Mouse (Mus musculus): Measurements from ENCODE around the gene Nlgn3. TPM values are rescaled to one million over a fixed set of nuclear protein-coding genes. Genes with fewer than 3 reads are reported as not detected.

Gene Nlgn3
- polyA plus RNA-seq, 1 experiment from 2014 or later, result 25.1 TPM

GRCm38 (mm10) chrX:101268755-101269124, 30.2 kb upstream of the Nlgn3 start, which contains the start of gene Gm20489:
Gene Gm20489 (minus strand): TSS chrX:101269023.
- no peak within 1 kb of the TSS for H3K9ac ChIP-seq (ENCODE audit: low read length)
- H3K27ac ChIP-seq (ENCODE audit: low read depth, low read length), result no peak within 1 kb of the TSS
- no peak within 1 kb of the TSS for H3K4me2 ChIP-seq (ENCODE audit: low read depth)
- ATAC-seq (ENCODE audit: insufficient read depth, low FRiP score, low TSS enrichment) (no peak), DNase-seq (ENCODE audit: low spot score) (no peak)
- no peaks in the 10 kb centered on the region for H3K36me3 ChIP-seq (ENCODE audit: control insufficient read depth, insufficient read depth, low read length)
- H3K4me1 ChIP-seq (ENCODE audit: control insufficient read depth, insufficient read depth, low read length), result 0 out of 2 replicates have a peak, but pooled peaks cover 4% of the 10 kb centered on the region
- 51% methylated on average over 3 of the region's 3 CpGs for WGBS
- no peaks in the 10 kb centered on the region for H3K27me3 ChIP-seq (ENCODE audit: control insufficient read depth, insufficient read depth, low read length)
- no peaks in the 10 kb centered on the region for H3K9me3 ChIP-seq (ENCODE audit: control insufficient read depth, low read length)
- H3K4me3 ChIP-seq (ENCODE audit: low read depth, low read length), result no peak within 1 kb of the TSS

DNA sequence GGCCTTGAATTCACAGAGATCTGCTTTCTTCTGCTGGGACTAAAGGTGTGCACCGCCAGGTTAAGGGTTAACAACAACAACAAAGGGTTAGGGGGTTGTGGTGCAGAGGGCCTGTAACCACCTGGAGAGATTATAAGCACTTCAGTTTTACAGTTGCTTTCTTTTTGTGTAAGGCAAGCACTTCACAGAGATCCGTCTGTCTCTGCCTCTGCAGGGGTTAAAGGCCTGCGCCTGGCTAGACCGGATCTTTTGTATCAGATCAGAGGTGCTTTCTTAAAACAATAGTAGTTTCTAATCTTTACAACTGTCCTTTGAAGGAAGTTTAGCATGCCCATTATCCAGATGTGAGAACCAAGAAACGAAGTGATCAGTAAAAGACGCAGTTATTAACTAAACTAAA, 25.6 kb upstream of the Nlgn3 start:
- 21% methylated on average over 6 of the region's 6 CpGs for WGBS
- Histone ChIP-seq H3K36me3 (ENCODE audit: control insufficient read depth, insufficient read depth, low read length) (no peaks in the 10 kb centered on the region), H3K27me3 (ENCODE audit: control insufficient read depth, insufficient read depth, low read length) (no peaks in the 10 kb centered on the region), H3K27ac (ENCODE audit: low read depth, low read length) (0 out of 2 replicates have a peak overlapping the region, but pooled peaks have one; percentile 34), H3K4me2 (ENCODE audit: low read depth) (peak overlapping the region; percentile 28; the same call in 1 of the 2 replicates), H3K9ac (ENCODE audit: low read length) (no peak overlapping the region; the same call in 1 of the 2 replicates), H3K9me3 (ENCODE audit: control insufficient read depth, low read length) (no peaks in the 10 kb centered on the region), H3K4me1 (ENCODE audit: control insufficient read depth, insufficient read depth, low read length) (no peaks in the 10 kb centered on the region), H3K4me3 (ENCODE audit: low read depth, low read length) (no peak overlapping the region; the same call in 1 of the 2 replicates)
- DNase-seq (ENCODE audit: low spot score), result no peak
- ATAC-seq (ENCODE audit: insufficient read depth, low FRiP score, low TSS enrichment), result peak; percentile 13; the same call in 1 of the 2 replicates

GRCm38 (mm10) chrX:101273875-101274738, 24.9 kb upstream of the Nlgn3 start, which contains the start of gene Med12:
Gene Med12 (plus strand): TSS chrX:101274030.
- H3K9ac ChIP-seq (ENCODE audit: low read length), result peak within 1 kb of the TSS; percentile 69
- no peaks in the 10 kb centered on the region for H3K4me1 ChIP-seq (ENCODE audit: control insufficient read depth, insufficient read depth, low read length)
- peak within 1 kb of the TSS; percentile 48 for H3K4me3 ChIP-seq (ENCODE audit: low read depth, low read length)
- ATAC-seq (ENCODE audit: insufficient read depth, low FRiP score, low TSS enrichment) (peak; percentile 97), DNase-seq (ENCODE audit: low spot score) (peak; percentile 90)
- no peaks in the 10 kb centered on the region for H3K9me3 ChIP-seq (ENCODE audit: control insufficient read depth, low read length)
- 0 out of 2 replicates have a peak within 1 kb of the TSS, but pooled peaks have one; percentile 34 for H3K27ac ChIP-seq (ENCODE audit: low read depth, low read length)
- 17% methylated on average over 49 of the region's 54 CpGs for WGBS
- H3K36me3 ChIP-seq (ENCODE audit: control insufficient read depth, insufficient read depth, low read length), result no peaks in the 10 kb centered on the region
- H3K27me3 ChIP-seq (ENCODE audit: control insufficient read depth, insufficient read depth, low read length), result no peaks in the 10 kb centered on the region
- peak within 1 kb of the TSS; percentile 46 for H3K4me2 ChIP-seq (ENCODE audit: low read depth)

GRCm38 (mm10) chrX:101282813-101283212, 16.2 kb upstream of the Nlgn3 start:
- H3K27ac ChIP-seq (ENCODE audit: low read depth, low read length), result no peak overlapping the region
- no peak overlapping the region for H3K9ac ChIP-seq (ENCODE audit: low read length)
- peaks cover 4% of the 10 kb centered on the region for H3K36me3 ChIP-seq (ENCODE audit: control insufficient read depth, insufficient read depth, low read length)
- no peak overlapping the region for H3K4me2 ChIP-seq (ENCODE audit: low read depth)
- 81% methylated on average over 6 of the region's 6 CpGs for WGBS
- no peak overlapping the region for H3K4me3 ChIP-seq (ENCODE audit: low read depth, low read length)
- DNase-seq (ENCODE audit: low spot score) (no peak), ATAC-seq (ENCODE audit: insufficient read depth, low FRiP score, low TSS enrichment) (no peak)
- H3K4me1 ChIP-seq (ENCODE audit: control insufficient read depth, insufficient read depth, low read length), result no peaks in the 10 kb centered on the region
- no peaks in the 10 kb centered on the region for H3K27me3 ChIP-seq (ENCODE audit: control insufficient read depth, insufficient read depth, low read length)
- H3K9me3 ChIP-seq (ENCODE audit: control insufficient read depth, low read length), result no peaks in the 10 kb centered on the region

DNA sequence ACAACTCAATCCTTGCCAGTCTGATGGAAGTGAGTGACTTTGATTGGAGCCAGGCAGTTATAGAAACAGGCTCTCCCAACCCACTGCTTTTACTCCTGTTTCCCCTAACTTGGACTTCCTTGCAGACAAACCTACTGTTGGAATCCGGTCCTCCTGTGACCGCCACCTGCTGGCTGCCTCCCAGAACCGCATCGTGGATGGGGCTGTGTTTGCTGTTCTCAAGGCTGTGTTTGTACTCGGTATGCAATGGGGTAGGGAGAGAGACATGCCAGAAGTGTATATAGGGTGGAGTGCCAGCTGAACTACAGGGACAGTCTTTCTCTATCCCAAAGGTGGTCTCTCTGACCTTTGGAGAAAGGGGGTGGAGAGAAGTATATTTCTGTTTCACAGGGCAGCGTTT, 13.4 kb upstream of the Nlgn3 start:
- 38% methylated on average over 6 of the region's 6 CpGs for WGBS
- Histone ChIP-seq H3K4me3 (ENCODE audit: low read depth, low read length) (no peak overlapping the region), H3K36me3 (ENCODE audit: control insufficient read depth, insufficient read depth, low read length) (peaks cover 4% of the 10 kb centered on the region)

GRCm38 (mm10) chrX:101285953-101286670, 12.9 kb upstream of the Nlgn3 start:
- 92% methylated on average over 14 of the region's 14 CpGs for WGBS
- Histone ChIP-seq H3K36me3 (ENCODE audit: control insufficient read depth, insufficient read depth, low read length) (peaks cover 4% of the 10 kb centered on the region), H3K9ac (ENCODE audit: low read length) (no peak overlapping the region), H3K4me2 (ENCODE audit: low read depth) (no peak overlapping the region), H3K9me3 (ENCODE audit: control insufficient read depth, low read length) (no peaks in the 10 kb centered on the region), H3K4me3 (ENCODE audit: low read depth, low read length) (no peak overlapping the region), H3K27ac (ENCODE audit: low read depth, low read length) (no peak overlapping the region), H3K27me3 (ENCODE audit: control insufficient read depth, insufficient read depth, low read length) (no peaks in the 10 kb centered on the region), H3K4me1 (ENCODE audit: control insufficient read depth, insufficient read depth, low read length) (no peaks in the 10 kb centered on the region)
- DNase-seq (ENCODE audit: low spot score) (no peak), ATAC-seq (ENCODE audit: insufficient read depth, low FRiP score, low TSS enrichment) (no peak)

More for the DNA sequence above, 13.4 kb upstream of the Nlgn3 start:
- Histone ChIP-seq H3K27ac (ENCODE audit: low read depth, low read length) (no peak overlapping the region), H3K9me3 (ENCODE audit: control insufficient read depth, low read length) (no peaks in the 10 kb centered on the region), H3K27me3 (ENCODE audit: control insufficient read depth, insufficient read depth, low read length) (no peaks in the 10 kb centered on the region), H3K4me2 (ENCODE audit: low read depth) (no peak overlapping the region), H3K4me1 (ENCODE audit: control insufficient read depth, insufficient read depth, low read length) (no peaks in the 10 kb centered on the region), H3K9ac (ENCODE audit: low read length) (no peak overlapping the region)
- no peak for ATAC-seq (ENCODE audit: insufficient read depth, low FRiP score, low TSS enrichment)
- peak; percentile 62 for DNase-seq (ENCODE audit: low spot score)

DNA sequence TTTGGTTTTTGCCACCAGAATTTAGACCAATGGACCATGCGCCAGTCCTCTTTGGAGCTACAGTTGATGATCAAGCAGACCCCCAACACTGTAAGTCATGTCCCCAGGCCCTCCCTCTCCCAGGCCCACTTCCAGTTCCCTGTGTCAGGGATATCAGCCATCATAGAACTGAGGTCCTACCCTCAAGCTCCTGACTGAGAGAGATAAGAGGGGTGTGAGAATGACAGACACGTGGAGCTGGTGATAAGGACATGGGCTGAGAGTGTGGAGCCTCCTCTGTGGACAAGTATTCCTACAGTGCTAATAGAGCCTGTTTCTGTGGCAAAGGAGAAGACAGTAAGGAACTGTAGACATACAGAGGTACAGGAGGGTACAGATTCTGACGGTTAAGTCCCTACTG, 11.4 kb upstream of the Nlgn3 start:
- H3K4me1 ChIP-seq (ENCODE audit: control insufficient read depth, insufficient read depth, low read length), result no peaks in the 10 kb centered on the region
- H3K4me3 ChIP-seq (ENCODE audit: low read depth, low read length), result no peak overlapping the region
- H3K27ac ChIP-seq (ENCODE audit: low read depth, low read length), result no peak overlapping the region
- H3K9ac ChIP-seq (ENCODE audit: low read length), result no peak overlapping the region
- H3K36me3 ChIP-seq (ENCODE audit: control insufficient read depth, insufficient read depth, low read length), result peaks cover 7% of the 10 kb centered on the region
- no peaks in the 10 kb centered on the region for H3K9me3 ChIP-seq (ENCODE audit: control insufficient read depth, low read length)
- ATAC-seq (ENCODE audit: insufficient read depth, low FRiP score, low TSS enrichment), result no peak
- no peak overlapping the region for H3K4me2 ChIP-seq (ENCODE audit: low read depth)
- WGBS, result 92% methylated on average over 3 of the region's 3 CpGs
- DNase-seq (ENCODE audit: low spot score), result no peak
- H3K27me3 ChIP-seq (ENCODE audit: control insufficient read depth, insufficient read depth, low read length), result no peaks in the 10 kb centered on the region

- no peak overlapping the region for H3K4me3 ChIP-seq (ENCODE audit: low read depth, low read length)
- ATAC-seq (ENCODE audit: insufficient read depth, low FRiP score, low TSS enrichment) (no peak), DNase-seq (ENCODE audit: low spot score) (no peak)
- no peak overlapping the region for H3K9ac ChIP-seq (ENCODE audit: low read length)
- no peaks in the 10 kb centered on the region for H3K9me3 ChIP-seq (ENCODE audit: control insufficient read depth, low read length)
- WGBS, result 88% methylated on average over 6 of the region's 6 CpGs
- H3K4me2 ChIP-seq (ENCODE audit: low read depth), result no peak overlapping the region
- no peaks in the 10 kb centered on the region for H3K27me3 ChIP-seq (ENCODE audit: control insufficient read depth, insufficient read depth, low read length)
- H3K36me3 ChIP-seq (ENCODE audit: control insufficient read depth, insufficient read depth, low read length), result peaks cover 7% of the 10 kb centered on the region
- H3K27ac ChIP-seq (ENCODE audit: low read depth, low read length), result no peak overlapping the region
- no peaks in the 10 kb centered on the region for H3K4me1 ChIP-seq (ENCODE audit: control insufficient read depth, insufficient read depth, low read length)
Measured at GRCm38 (mm10) chrX:101288432-101288831, 10.5 kb upstream of the Nlgn3 start.
